Mouse (Mus musculus) gastrocnemius, postnatal 36 days (tissue): Measurements from ENCODE around the gene Bhmt2. TPM values are rescaled to one million over a fixed set of nuclear protein-coding genes. Genes with fewer than 3 reads are reported as not detected.

Experiments used
- total RNA-seq, 2 experiments: library from RNA; stranded (reverse); gene quantifications; 2 replicates each; pipeline ENCODE4 v1.2.3; 2021

Gene Bhmt2
- total RNA-seq, 2 experiments from 2014 or later: not detected

Other genes starting within 250 kb of the Bhmt2 start
- gene Jmy, start 174.5 kb downstream of the Bhmt2 start, total RNA-seq: 10 to 100 TPM; 23.5 to 26.7 TPM
- not detected for gene Bhmt, start 36.3 kb downstream of the Bhmt2 start, total RNA-seq
- gene Dmgdh, start 131 bp upstream of the Bhmt2 start, total RNA-seq: not detected
- 1 to 10 TPM; 3.4 to 3.5 TPM for gene Arsb, start 97.3 kb upstream of the Bhmt2 start, total RNA-seq